Mouse (Mus musculus) heart, embryonic 12.5 days (tissue): ENCODE data around the gene Ucp3. TPM values are rescaled to one million over a fixed set of nuclear protein-coding genes. Genes with fewer than 3 reads are reported as not detected.

Experiments
- ATAC-seq: fragments of 200-750 bp; cut with Nextera tagmentation; 2 replicates; pipeline ENCODE4 v1.8.0; 2017; ENCODE audit warnings: moderate TSS enrichment, moderate library complexity; ENCODE audit not compliant: insufficient number of reproducible peaks, low FRiP score
- H3K27ac ChIP-seq: fragments of 300-500 bp; sonication (generic); 2 replicates; pipeline ENCODE4 v1.5.1; 2016; ENCODE audit warnings: mild to moderate bottlenecking, moderate library complexity; ENCODE audit not compliant: poor library complexity, severe bottlenecking
- H3K27me3 ChIP-seq: fragments of 300-500 bp; sonication (generic); replicated peaks from 2 replicates; pipeline ENCODE4 v1.6.1; 2016; ENCODE audit warnings: mild to moderate bottlenecking, moderate library complexity
- H3K36me3 ChIP-seq: fragments of 300-500 bp; sonication (generic); 2 replicates; pipeline ENCODE4 v1.6.1; 2016; ENCODE audit warnings: mild to moderate bottlenecking, moderate library complexity
- H3K4me1 ChIP-seq: fragments of 300-500 bp; sonication (generic); replicated peaks from 2 replicates; pipeline ENCODE4 v1.6.1; 2016; ENCODE audit warnings: mild to moderate bottlenecking
- H3K4me2 ChIP-seq: fragments of 300-500 bp; sonication (generic); 2 replicates; pipeline ENCODE4 v1.6.1; 2016; ENCODE audit warnings: mild to moderate bottlenecking, moderate library complexity
- H3K4me3 ChIP-seq: fragments of 300-500 bp; sonication (generic); 2 replicates; pipeline ENCODE4 v1.5.1; 2016; ENCODE audit warnings: mild to moderate bottlenecking
- H3K9ac ChIP-seq: fragments of 300-500 bp; sonication (generic); 2 replicates; pipeline ENCODE4 v1.6.1; 2016; ENCODE audit warnings: mild to moderate bottlenecking, moderate library complexity
- H3K9me3 ChIP-seq: fragments of 300-500 bp; sonication (generic); replicated peaks from 2 replicates; pipeline ENCODE4 v1.6.1; 2016; ENCODE audit warnings: mild to moderate bottlenecking, moderate library complexity
- WGBS: fragments of 180-500 bp; shearing (Covaris S2); methylation state at CpG from one replicate; pipeline ENCODE4 v1.1.7; 2016; 5-methylcytosine and 5-hydroxymethylcytosine counted together
- polyA plus RNA-seq: library from polyadenylated mRNA; unstranded; fragments of >200 nt; fragmentation: Nextera tagmentation; extraction: Ambion mirVana; gene quantifications from 2 replicates; pipeline ENCODE4 v1.2.1, GENCODE M21; 2016

The Ucp3 gene
- polyA plus RNA-seq, 1 experiment from 2014 or later: 0.20 TPM

- Histone ChIP-seq H3K27me3 (no peaks in the 10 kb centered on the region), H3K4me1 (peaks cover 51% of the 10 kb centered on the region), H3K9me3 (no peaks in the 10 kb centered on the region)
These were observed 20.3 kb downstream of the Ucp3 start, which contains the start of gene Ucp2 for GRCm38 (mm10) chr7:100493117-100493483. TSS of gene Ucp2 (plus strand) at chr7:100493337.

DNA sequence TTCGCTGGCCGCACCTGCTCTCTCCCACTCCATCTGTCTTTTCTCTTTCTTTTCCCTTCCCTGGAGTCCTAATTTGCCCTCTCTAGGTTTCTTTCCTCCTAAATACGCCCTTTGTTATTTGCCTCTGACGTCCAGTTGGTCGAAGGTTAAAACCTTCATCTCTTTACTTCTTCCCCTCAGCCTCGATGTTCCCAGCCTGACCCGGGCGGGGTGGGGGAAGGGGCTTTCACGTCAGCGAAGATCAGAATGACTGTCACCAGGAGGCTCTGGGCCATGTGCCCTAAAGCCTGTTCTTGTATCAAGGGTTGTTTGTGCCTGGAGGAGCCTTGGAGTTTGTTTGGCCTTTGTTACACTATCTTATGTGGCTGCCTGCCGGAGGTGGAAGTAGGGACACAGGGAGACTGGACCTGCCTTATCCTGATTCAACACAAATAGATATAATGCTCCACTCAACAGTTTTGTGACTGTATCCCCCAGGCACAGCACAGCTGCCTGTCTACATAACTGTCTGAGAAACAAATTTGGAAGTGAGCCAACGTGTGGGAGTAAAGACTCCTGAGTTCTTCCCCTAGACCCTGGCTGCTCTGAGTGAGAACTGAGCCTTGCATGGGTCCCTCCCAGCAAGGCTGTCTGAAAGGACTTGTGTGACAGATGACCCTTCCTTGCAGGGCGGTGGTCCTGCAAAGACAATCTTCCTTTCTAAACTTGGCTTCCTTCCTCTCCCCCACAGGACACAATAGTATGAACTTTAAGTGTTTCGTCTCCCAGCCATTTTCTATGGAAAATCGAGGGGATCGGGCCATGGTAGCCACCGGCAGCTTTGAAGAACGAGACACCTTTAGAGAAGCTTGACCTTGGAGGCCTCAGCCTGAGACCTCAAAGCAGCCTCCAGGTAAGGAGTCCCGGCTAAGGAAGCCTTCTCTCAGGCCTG lies 21.0 kb downstream of the Ucp3 start:
- Histone ChIP-seq H3K9ac (peak overlapping the region; percentile 68), H3K27me3 (no peaks in the 10 kb centered on the region), H3K27ac (peak overlapping the region; percentile 79), H3K9me3 (no peaks in the 10 kb centered on the region), H3K36me3 (peaks cover 26% of the 10 kb centered on the region), H3K4me3 (peak overlapping the region; percentile 56), H3K4me1 (peaks cover 46% of the 10 kb centered on the region), H3K4me2 (peak overlapping the region; percentile 92)
- peak; percentile 19; the same call in 1 of the 2 replicates for ATAC-seq
- 27% methylated on average over 19 of the region's 19 CpGs for WGBS

More at GRCm38 (mm10) chr7:100493117-100493483, 20.3 kb downstream of the Ucp3 start, which contains the start of gene Ucp2:
- Histone ChIP-seq H3K36me3 (peaks cover 19% of the 10 kb centered on the region), H3K27ac (peak within 1 kb of the TSS; percentile 79), H3K9ac (peak within 1 kb of the TSS; percentile 68), H3K4me2 (peak within 1 kb of the TSS; percentile 92), H3K4me3 (peak within 1 kb of the TSS; percentile 56)
- peak; percentile 88 for ATAC-seq
- 0% methylated on average over 27 of the region's 27 CpGs for WGBS

GRCm38 (mm10) chr7:100494415-100494831 lies 21.6 kb downstream of the Ucp3 start:
- Histone ChIP-seq H3K9me3 (no peaks in the 10 kb centered on the region), H3K27ac (peak overlapping the region; percentile 79), H3K4me2 (peak overlapping the region; percentile 92), H3K4me3 (peak overlapping the region; percentile 56), H3K4me1 (peaks cover 45% of the 10 kb centered on the region), H3K27me3 (no peaks in the 10 kb centered on the region), H3K9ac (peak overlapping the region; percentile 68), H3K36me3 (peaks cover 32% of the 10 kb centered on the region)
- 90% methylated on average over 7 of the region's 7 CpGs for WGBS
- no peak for ATAC-seq

- Histone ChIP-seq H3K4me1 (peaks cover 46% of the 10 kb centered on the region), H3K4me3 (peak overlapping the region; percentile 56), H3K27me3 (no peaks in the 10 kb centered on the region), H3K9me3 (no peaks in the 10 kb centered on the region), H3K36me3 (peaks cover 38% of the 10 kb centered on the region), H3K4me2 (peak overlapping the region; percentile 92), H3K27ac (peak overlapping the region; percentile 79), H3K9ac (peak overlapping the region; percentile 5; the same call in 1 of the 2 replicates)
- 34% methylated on average over 8 of the region's 8 CpGs for WGBS
- no peak for ATAC-seq
These were observed 22.3 kb downstream of the Ucp3 start for GRCm38 (mm10) chr7:100495042-100495441.

GRCm38 (mm10) chr7:100495581-100496251 lies 22.9 kb downstream of the Ucp3 start:
- no peaks in the 10 kb centered on the region for H3K27me3 ChIP-seq
- peaks cover 53% of the 10 kb centered on the region for H3K4me1 ChIP-seq
- peaks cover 43% of the 10 kb centered on the region for H3K36me3 ChIP-seq
- peak overlapping the region; percentile 42 for H3K9ac ChIP-seq
- no peaks in the 10 kb centered on the region for H3K9me3 ChIP-seq
- H3K4me3 ChIP-seq: peak overlapping the region; percentile 56
- H3K4me2 ChIP-seq: peak overlapping the region; percentile 92
- 18% methylated on average over 11 of the region's 11 CpGs for WGBS
- peak overlapping the region; percentile 79 for H3K27ac ChIP-seq
- ATAC-seq: peak; percentile 65

- Histone ChIP-seq H3K9ac (no peak overlapping the region), H3K27ac (no peak overlapping the region), H3K9me3 (no peaks in the 10 kb centered on the region), H3K4me3 (no peak overlapping the region), H3K27me3 (no peaks in the 10 kb centered on the region), H3K36me3 (peaks cover 43% of the 10 kb centered on the region), H3K4me1 (peaks cover 59% of the 10 kb centered on the region), H3K4me2 (peak overlapping the region; percentile 92)
- no peak for ATAC-seq
- WGBS: 73% methylated on average over 6 of the region's 6 CpGs
These were observed 23.6 kb downstream of the Ucp3 start for GRCm38 (mm10) chr7:100496371-100496770.

GRCm38 (mm10) chr7:100496791-100497190 lies 24.0 kb downstream of the Ucp3 start:
- Histone ChIP-seq H3K4me2 (no peak overlapping the region), H3K36me3 (peaks cover 43% of the 10 kb centered on the region), H3K27me3 (no peaks in the 10 kb centered on the region), H3K4me1 (peaks cover 59% of the 10 kb centered on the region), H3K9me3 (no peaks in the 10 kb centered on the region), H3K4me3 (no peak overlapping the region), H3K9ac (no peak overlapping the region), H3K27ac (no peak overlapping the region)
- no peak for ATAC-seq
- 96% methylated on average over 9 of the region's 9 CpGs for WGBS

GRCm38 (mm10) chr7:100497402-100497801 lies 24.6 kb downstream of the Ucp3 start:
- WGBS: 72% methylated on average over 4 of the region's 4 CpGs
- H3K9ac ChIP-seq: no peak overlapping the region
- no peaks in the 10 kb centered on the region for H3K9me3 ChIP-seq
- peaks cover 56% of the 10 kb centered on the region for H3K4me1 ChIP-seq
- no peak overlapping the region for H3K4me3 ChIP-seq
- no peak for ATAC-seq
- no peaks in the 10 kb centered on the region for H3K27me3 ChIP-seq
- peaks cover 43% of the 10 kb centered on the region for H3K36me3 ChIP-seq
- H3K27ac ChIP-seq: no peak overlapping the region
- H3K4me2 ChIP-seq: no peak overlapping the region

GRCm38 (mm10) chr7:100497982-100498381 lies 25.2 kb downstream of the Ucp3 start:
- Histone ChIP-seq H3K4me2 (no peak overlapping the region), H3K36me3 (peaks cover 43% of the 10 kb centered on the region), H3K27ac (no peak overlapping the region), H3K4me1 (peaks cover 52% of the 10 kb centered on the region), H3K4me3 (no peak overlapping the region), H3K27me3 (no peaks in the 10 kb centered on the region), H3K9ac (no peak overlapping the region), H3K9me3 (no peaks in the 10 kb centered on the region)
- ATAC-seq: no peak
- 90% methylated on average over 13 of the region's 13 CpGs for WGBS

DNA sequence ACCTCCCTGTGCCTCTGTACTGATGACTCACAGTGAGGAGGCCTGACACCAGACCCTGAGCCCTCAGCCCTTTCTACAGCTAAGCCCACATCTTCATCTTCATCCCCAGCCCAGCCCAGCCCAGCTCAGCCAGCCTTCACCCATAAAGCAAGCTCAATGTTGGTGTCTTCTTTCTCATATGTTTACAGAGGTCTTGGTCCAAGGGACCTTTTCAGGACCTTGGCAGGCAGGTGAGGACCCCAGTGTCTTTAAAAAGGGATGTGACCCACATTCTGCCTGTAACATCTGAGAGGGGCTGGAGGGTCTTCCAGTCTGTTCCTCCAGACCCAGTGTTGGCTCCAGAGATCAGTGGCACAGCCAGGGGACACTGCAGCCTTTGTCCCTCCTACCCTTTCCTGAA lies 26.7 kb downstream of the Ucp3 start:
- H3K4me1 ChIP-seq: peaks cover 39% of the 10 kb centered on the region
- no peaks in the 10 kb centered on the region for H3K27me3 ChIP-seq
- no peak overlapping the region for H3K9ac ChIP-seq
- no peak overlapping the region for H3K4me2 ChIP-seq
- ATAC-seq: no peak
- no peak overlapping the region for H3K4me3 ChIP-seq
- no peaks in the 10 kb centered on the region for H3K9me3 ChIP-seq
- no peak overlapping the region for H3K27ac ChIP-seq
- H3K36me3 ChIP-seq: peaks cover 43% of the 10 kb centered on the region
